Mouse (Mus musculus): ENCODE results near the gene Hip1. TPM values are rescaled to one million over a fixed set of nuclear protein-coding genes. Genes with fewer than 3 reads are reported as not detected.
"Not testable (repeated sequence)": the region's sequence is repeated elsewhere in the genome, so short reads cannot be mapped to it uniquely, and the experiment has no call there.

Gene Hip1
- polyA plus RNA-seq, 1 experiment: 59.5 TPM

- no peak overlapping the region for H3K4me3 ChIP-seq (ENCODE audit: insufficient read depth, low read length)
Observed at GRCm38 (mm10) chr5:135381356-135381925, 163.5 kb downstream of the Hip1 start.

GRCm38 (mm10) chr5:135380681-135381080, 164.2 kb downstream of the Hip1 start:
- no peak for TF ChIP-seq POLR2A (IDR thresholded peaks at IDR 0.05; ENCODE audit: borderline replicate concordance, low read depth, low read length)
- no peak for TF ChIP-seq CTCF (IDR thresholded peaks at IDR 0.05; ENCODE audit: low read depth, low read length)
- H3K27ac ChIP-seq (ENCODE audit: insufficient read depth, low read depth, low read length): no peak overlapping the region
- H3K4me1 ChIP-seq (ENCODE audit: control insufficient read depth, insufficient read depth, low read length): no peaks in the 10 kb centered on the region
- no peak overlapping the region for H3K4me3 ChIP-seq (ENCODE audit: insufficient read depth, low read length)

More at GRCm38 (mm10) chr5:135381356-135381925, 163.5 kb downstream of the Hip1 start:
- TF ChIP-seq POLR2A (IDR thresholded peaks at IDR 0.05; ENCODE audit: borderline replicate concordance, low read depth, low read length) (no peak), CTCF (IDR thresholded peaks at IDR 0.05; ENCODE audit: low read depth, low read length) (no peak)
- Histone ChIP-seq H3K27ac (ENCODE audit: insufficient read depth, low read depth, low read length) (no peak overlapping the region), H3K4me1 (ENCODE audit: control insufficient read depth, insufficient read depth, low read length) (no peaks in the 10 kb centered on the region)

GRCm38 (mm10) chr5:135376341-135376740, 168.6 kb downstream of the Hip1 start:
- no peak for TF ChIP-seq CTCF (IDR thresholded peaks at IDR 0.05; ENCODE audit: low read depth, low read length)
- no peak for TF ChIP-seq POLR2A (IDR thresholded peaks at IDR 0.05; ENCODE audit: borderline replicate concordance, low read depth, low read length)
- Histone ChIP-seq H3K27ac (ENCODE audit: insufficient read depth, low read depth, low read length) (no peak overlapping the region), H3K4me1 (ENCODE audit: control insufficient read depth, insufficient read depth, low read length) (no peaks in the 10 kb centered on the region), H3K4me3 (ENCODE audit: insufficient read depth, low read length) (no peak overlapping the region)

GRCm38 (mm10) chr5:135375167-135375566, 169.8 kb downstream of the Hip1 start:
- Histone ChIP-seq H3K4me1 (ENCODE audit: control insufficient read depth, insufficient read depth, low read length) (peaks cover 4% of the 10 kb centered on the region; the same call in 1 of the 2 replicates), H3K4me3 (ENCODE audit: insufficient read depth, low read length) (no peak overlapping the region), H3K27ac (ENCODE audit: insufficient read depth, low read depth, low read length) (no peak overlapping the region)
- no peak for TF ChIP-seq CTCF (IDR thresholded peaks at IDR 0.05; ENCODE audit: low read depth, low read length)
- TF ChIP-seq POLR2A (IDR thresholded peaks at IDR 0.05; ENCODE audit: borderline replicate concordance, low read depth, low read length): no peak

- no peak for TF ChIP-seq POLR2A (IDR thresholded peaks at IDR 0.05; ENCODE audit: borderline replicate concordance, low read depth, low read length)
- TF ChIP-seq CTCF (IDR thresholded peaks at IDR 0.05; ENCODE audit: low read depth, low read length): no peak
Observed at GRCm38 (mm10) chr5:135373601-135374000, 171.3 kb downstream of the Hip1 start.

GRCm38 (mm10) chr5:135371195-135371594, 173.7 kb downstream of the Hip1 start:
- H3K4me3 ChIP-seq (ENCODE audit: insufficient read depth, low read length): no peak overlapping the region
- no peak for TF ChIP-seq POLR2A (IDR thresholded peaks at IDR 0.05; ENCODE audit: borderline replicate concordance, low read depth, low read length)
- TF ChIP-seq CTCF (IDR thresholded peaks at IDR 0.05; ENCODE audit: low read depth, low read length): no peak

More at GRCm38 (mm10) chr5:135373601-135374000, 171.3 kb downstream of the Hip1 start:
- peaks cover 4% of the 10 kb centered on the region; the same call in 1 of the 2 replicates for H3K4me1 ChIP-seq (ENCODE audit: control insufficient read depth, insufficient read depth, low read length)
- no peak overlapping the region for H3K27ac ChIP-seq (ENCODE audit: insufficient read depth, low read depth, low read length)
- no peak overlapping the region for H3K4me3 ChIP-seq (ENCODE audit: insufficient read depth, low read length)

GRCm38 (mm10) chr5:135369787-135370654, 174.9 kb downstream of the Hip1 start, which contains the start of gene Nsun5:
TSS of gene Nsun5 (plus strand) at chr5:135369953.
- TF ChIP-seq CTCF (IDR thresholded peaks at IDR 0.05; ENCODE audit: low read depth, low read length) (no peak), POLR2A (IDR thresholded peaks at IDR 0.05; ENCODE audit: borderline replicate concordance, low read depth, low read length) (no peak)
- Histone ChIP-seq H3K4me3 (ENCODE audit: insufficient read depth, low read length) (peak within 1 kb of the TSS; percentile 99), H3K27ac (ENCODE audit: insufficient read depth, low read depth, low read length) (peak within 1 kb of the TSS; percentile 79), H3K4me1 (ENCODE audit: control insufficient read depth, insufficient read depth, low read length) (peaks cover 4% of the 10 kb centered on the region; the same call in 1 of the 2 replicates)

More at GRCm38 (mm10) chr5:135371195-135371594, 173.7 kb downstream of the Hip1 start:
- no peak overlapping the region for H3K27ac ChIP-seq (ENCODE audit: insufficient read depth, low read depth, low read length)
- peaks cover 4% of the 10 kb centered on the region; the same call in 1 of the 2 replicates for H3K4me1 ChIP-seq (ENCODE audit: control insufficient read depth, insufficient read depth, low read length)

GRCm38 (mm10) chr5:135369196-135369595, 175.7 kb downstream of the Hip1 start:
- Histone ChIP-seq H3K4me3 (ENCODE audit: insufficient read depth, low read length) (peak overlapping the region; percentile 99), H3K27ac (ENCODE audit: insufficient read depth, low read depth, low read length) (peak overlapping the region; percentile 79)
- not testable (repeated sequence) for H3K4me1 ChIP-seq (ENCODE audit: control insufficient read depth, insufficient read depth, low read length)

GRCm38 (mm10) chr5:135368312-135368711, 176.6 kb downstream of the Hip1 start:
- no peak for TF ChIP-seq CTCF (IDR thresholded peaks at IDR 0.05; ENCODE audit: low read depth, low read length)
- no peak for TF ChIP-seq POLR2A (IDR thresholded peaks at IDR 0.05; ENCODE audit: borderline replicate concordance, low read depth, low read length)
- H3K27ac ChIP-seq (ENCODE audit: insufficient read depth, low read depth, low read length): no peak overlapping the region
- no peak overlapping the region for H3K4me3 ChIP-seq (ENCODE audit: insufficient read depth, low read length)
- H3K4me1 ChIP-seq (ENCODE audit: control insufficient read depth, insufficient read depth, low read length): peaks cover 4% of the 10 kb centered on the region; the same call in 1 of the 2 replicates

GRCm38 (mm10) chr5:135367841-135368240, 177.1 kb downstream of the Hip1 start:
- no peak overlapping the region for H3K4me3 ChIP-seq (ENCODE audit: insufficient read depth, low read length)
- H3K27ac ChIP-seq (ENCODE audit: insufficient read depth, low read depth, low read length): no peak overlapping the region
- H3K4me1 ChIP-seq (ENCODE audit: control insufficient read depth, insufficient read depth, low read length): peaks cover 4% of the 10 kb centered on the region; the same call in 1 of the 2 replicates
- TF ChIP-seq POLR2A (IDR thresholded peaks at IDR 0.05; ENCODE audit: borderline replicate concordance, low read depth, low read length) (no peak), CTCF (IDR thresholded peaks at IDR 0.05; ENCODE audit: low read depth, low read length) (peak; percentile 16)
